Mouse (Mus musculus): ENCODE results near the gene Mlh1. TPM values are rescaled to one million over a fixed set of nuclear protein-coding genes. Genes with fewer than 3 reads are reported as not detected.

Gene Mlh1
- total RNA-seq, 2 experiments from 2014 or later = 47.0 to 61.6 TPM

Other genes starting within 250 kb of the Mlh1 start
- gene Ccrl2, start 214.3 kb downstream of the Mlh1 start, total RNA-seq (2014; fragmentation: Nextera tagmentation) = 3.7 TPM in 1 of 2 replicates, not detected in the other
- gene Ccrl2, start 214.3 kb downstream of the Mlh1 start, total RNA-seq (2017) = 6.5 and 8.8 TPM in 2 replicates
- gene Lrrfip2, start 154.2 kb downstream of the Mlh1 start, total RNA-seq (2014; fragmentation: Nextera tagmentation) = 34.0 and 37.9 TPM in 2 replicates
- 75.1 and 86.0 TPM in 2 replicates for gene Lrrfip2, start 154.2 kb downstream of the Mlh1 start, total RNA-seq (2017)
- gene Epm2aip1, start 138 bp upstream of the Mlh1 start, total RNA-seq (2014; fragmentation: Nextera tagmentation) = 21.9 and 25.8 TPM in 2 replicates
- 15.9 and 18.7 TPM in 2 replicates for gene Epm2aip1, start 138 bp upstream of the Mlh1 start, total RNA-seq (2017)
- not detected in 2 replicates for gene Trank1, start 39.9 kb upstream of the Mlh1 start, total RNA-seq (2014; fragmentation: Nextera tagmentation)
- gene Trank1, start 39.9 kb upstream of the Mlh1 start, total RNA-seq (2017) = not detected in 2 replicates
- not detected in 2 replicates for gene Dclk3, start 167.3 kb upstream of the Mlh1 start, total RNA-seq (2014; fragmentation: Nextera tagmentation)
- not detected in 2 replicates for gene Dclk3, start 167.3 kb upstream of the Mlh1 start, total RNA-seq (2017)

Measured in granulocyte monocyte progenitor cell, adult 5-6 weeks (primary cell).